Mouse (Mus musculus): ENCODE results near the gene Dppa1. TPM values are rescaled to one million over a fixed set of nuclear protein-coding genes. Genes with fewer than 3 reads are reported as not detected.
"Not testable (repeated sequence)": the region's sequence is repeated elsewhere in the genome, so short reads cannot be mapped to it uniquely, and the experiment has no call there.

Gene Dppa1
- total RNA-seq (2021): not detected
- long read RNA-seq, experiment 1: 0 reads
- long read RNA-seq, experiment 2: 0 reads

DNA sequence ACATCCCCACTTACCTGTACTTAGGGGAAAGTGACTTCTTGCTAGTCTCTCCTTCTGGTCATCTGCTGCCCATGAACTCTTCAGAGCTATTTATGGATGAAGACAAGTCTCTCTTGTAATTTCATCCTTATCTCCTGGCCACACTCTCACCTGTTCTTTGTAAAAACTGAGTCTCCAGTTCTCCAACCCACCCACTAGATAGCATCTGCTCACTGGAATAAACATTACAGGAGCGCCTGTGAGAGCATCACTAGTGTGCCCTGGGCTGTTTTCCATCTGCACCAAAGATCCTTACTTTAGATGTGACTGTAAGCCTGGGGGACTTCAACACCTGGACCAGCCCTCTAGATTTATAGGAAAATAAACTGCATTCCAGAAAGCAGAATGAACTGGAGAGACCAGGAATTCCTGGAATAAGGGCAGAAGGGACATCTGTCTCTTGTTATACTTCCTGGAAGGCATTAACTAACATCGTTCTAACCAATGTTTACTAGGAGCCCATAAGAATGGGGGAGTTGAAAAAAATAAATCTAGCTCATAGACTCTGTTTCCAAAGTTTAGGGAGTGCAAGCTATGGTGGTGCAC is at the start of gene Dppa1:
Dppa1 (minus strand) TSS at position 51 of the 585 bp plus-strand sequence.
- no peak for DNase-seq
- intact Hi-C loops (cut with DNase I): loop anchor here (2.0 kb wide), 1 partner anchor 19 kb away; no protein-coding TSS in a partner anchor

GRCm38 (mm10) chr11:46667938-46668337 is 38.9 kb upstream of the Dppa1 start:
- DNase-seq: no peak
- intact Hi-C loops (cut with DNase I): no loop called here

DNA sequence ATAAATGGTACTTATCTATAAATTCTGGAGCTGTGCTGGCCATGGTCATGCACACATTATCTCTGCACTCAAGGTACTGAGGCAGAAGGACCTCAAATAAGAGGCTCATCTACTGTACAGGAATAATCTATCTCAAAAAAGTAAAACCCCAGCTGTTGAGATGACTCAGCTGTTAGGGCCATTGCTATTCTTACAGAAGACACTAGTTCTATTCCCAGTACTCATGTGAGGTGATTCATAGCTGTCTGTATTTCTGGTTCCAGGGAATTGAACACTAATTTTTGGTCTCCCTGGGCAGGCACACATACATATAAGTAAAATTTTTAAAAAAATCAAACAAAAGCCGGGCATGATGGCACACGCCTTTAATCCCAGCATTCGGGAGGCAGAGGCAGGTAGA is 38.0 kb upstream of the Dppa1 start:
- intact Hi-C loops (cut with DNase I): no loop called here

GRCm38 (mm10) chr11:46665599-46666522 is 36.8 kb upstream of the Dppa1 start:
- no peak for DNase-seq
- intact Hi-C loops (cut with DNase I): no loop called here

More for the DNA sequence above, 38.0 kb upstream of the Dppa1 start:
- no peak for DNase-seq

GRCm38 (mm10) chr11:46663215-46663614 is 34.2 kb upstream of the Dppa1 start:
- DNase-seq: no peak
- intact Hi-C loops (cut with DNase I): no loop called here

DNA sequence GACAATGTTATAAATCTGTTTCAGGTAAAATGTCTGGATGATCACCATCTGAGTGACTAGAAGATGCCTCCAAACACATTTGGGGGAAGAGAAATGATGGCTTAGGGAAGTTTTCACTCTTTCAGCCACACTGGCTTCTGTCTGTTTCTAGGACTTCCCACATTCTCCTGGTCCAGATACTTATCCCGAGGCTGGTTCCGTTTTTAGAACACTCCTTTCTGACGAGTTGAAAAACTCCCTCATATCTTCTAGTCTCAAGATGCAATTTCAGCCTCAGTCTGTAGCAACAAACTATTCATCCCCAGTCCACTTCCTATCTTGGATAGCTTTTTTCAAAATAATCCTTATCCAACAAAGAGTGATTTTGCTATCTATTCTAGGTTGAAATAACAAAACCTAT is 23.4 kb upstream of the Dppa1 start:
- DNase-seq: no peak
- intact Hi-C loops (cut with DNase I): no loop called here

DNA sequence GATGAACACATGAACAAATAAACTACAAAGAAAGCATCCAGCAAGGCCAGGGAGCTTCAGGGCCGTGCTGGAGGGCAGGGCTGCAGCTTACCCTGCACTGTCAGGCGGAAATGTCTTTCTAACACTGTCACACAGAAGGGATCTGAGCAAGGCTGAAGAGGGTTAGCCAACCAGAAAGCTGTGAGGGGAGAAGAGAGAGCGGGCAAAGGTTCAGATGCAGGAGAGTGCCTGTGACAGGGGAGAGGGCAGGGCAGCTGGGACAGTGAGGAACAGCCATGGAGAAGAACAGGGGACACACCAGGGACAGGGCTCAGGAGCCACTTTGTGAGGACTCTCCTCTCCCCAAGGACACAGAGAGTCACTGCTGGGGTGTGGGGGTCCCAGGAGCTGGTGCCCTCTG is 20.6 kb upstream of the Dppa1 start:
- intact Hi-C loops (cut with DNase I): loop anchor here (2.0 kb wide), 1 partner anchor 21 kb away; the partner anchor contains the start of gene Dppa1
- not testable (repeated sequence) for DNase-seq

DNA sequence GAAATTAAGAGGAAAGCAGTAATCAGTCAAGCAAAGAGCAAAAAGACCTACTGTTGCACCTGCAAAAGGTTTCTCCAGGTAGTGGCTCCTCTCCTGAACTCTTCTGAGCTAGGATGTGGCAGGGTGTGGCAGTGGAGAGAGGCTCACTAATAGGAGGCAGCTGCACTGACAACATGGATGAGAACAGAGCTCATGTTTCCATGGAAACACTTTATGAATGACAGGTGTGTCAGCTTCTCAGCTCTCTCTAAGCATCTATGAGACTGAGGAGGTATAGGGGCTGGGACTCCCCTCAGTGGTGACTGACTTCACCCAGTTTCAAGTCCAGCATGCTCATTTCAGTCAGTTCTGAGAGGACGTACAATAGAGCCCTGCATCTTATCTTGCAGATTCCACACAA is 15.8 kb upstream of the Dppa1 start:
- intact Hi-C loops (cut with DNase I): no loop called here
- no peak for DNase-seq

DNA sequence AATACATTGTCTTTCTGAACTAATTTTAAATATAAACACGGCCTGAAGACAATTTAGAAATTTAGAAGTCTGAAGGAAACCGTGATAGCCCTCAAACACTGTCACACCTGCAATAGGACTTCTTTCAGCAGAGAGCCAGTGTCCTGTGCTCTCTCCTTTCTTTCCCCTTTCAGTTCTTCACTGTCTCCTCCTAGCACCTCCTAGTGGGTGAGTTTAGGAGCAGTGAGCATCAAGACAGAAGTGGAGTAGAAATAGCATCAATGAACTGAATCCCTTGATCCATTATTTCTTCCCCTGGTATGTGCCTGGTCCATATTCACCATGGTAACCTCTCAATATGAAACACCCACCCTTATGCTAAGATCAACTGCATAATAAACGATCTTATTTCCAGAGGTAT is 7.5 kb upstream of the Dppa1 start:
- intact Hi-C loops (cut with DNase I): no loop called here
- DNase-seq: no peak

DNA sequence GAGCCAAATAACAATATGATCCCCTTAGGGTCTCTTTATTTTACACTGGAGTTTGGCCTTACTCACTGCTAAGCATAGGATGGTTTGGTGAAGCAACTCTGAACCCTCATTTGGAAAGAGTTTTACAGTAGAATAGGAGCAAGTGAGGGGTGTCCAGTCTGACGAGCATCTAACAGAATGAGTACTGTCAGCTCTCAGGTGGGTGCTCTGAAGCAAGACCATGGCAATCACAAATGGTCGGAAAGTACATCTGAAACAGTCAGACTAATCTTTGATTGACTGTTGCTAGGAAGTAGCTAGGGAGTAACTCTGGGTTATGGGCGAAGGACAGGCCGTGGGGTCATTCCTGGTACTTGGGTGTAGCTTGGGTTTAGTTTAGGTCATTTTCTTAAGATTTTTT is 6.5 kb upstream of the Dppa1 start:
- DNase-seq; intact Hi-C loops (cut with DNase I): not testable (repeated sequence)

DNA sequence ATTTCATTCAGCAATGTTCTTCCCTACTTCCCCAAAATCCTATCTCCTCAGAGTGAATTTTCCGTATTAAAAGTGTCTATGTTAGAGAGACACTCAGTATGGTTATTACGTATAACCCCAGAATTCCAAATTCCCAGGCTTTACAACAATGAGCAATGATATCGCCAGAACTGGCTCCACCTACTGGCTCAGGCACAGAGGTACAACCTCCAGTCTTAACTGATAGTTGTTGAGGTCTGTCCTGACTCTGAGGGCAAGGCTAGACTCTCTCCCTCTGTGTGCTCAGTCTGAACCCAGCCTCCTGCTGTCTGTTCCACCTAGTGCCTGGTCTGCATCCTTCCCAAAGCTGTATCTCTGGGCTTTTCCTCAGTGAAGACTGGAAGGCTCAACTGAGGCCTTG is 2.6 kb upstream of the Dppa1 start:
- intact Hi-C loops (cut with DNase I): no loop called here
- DNase-seq: no peak

DNA sequence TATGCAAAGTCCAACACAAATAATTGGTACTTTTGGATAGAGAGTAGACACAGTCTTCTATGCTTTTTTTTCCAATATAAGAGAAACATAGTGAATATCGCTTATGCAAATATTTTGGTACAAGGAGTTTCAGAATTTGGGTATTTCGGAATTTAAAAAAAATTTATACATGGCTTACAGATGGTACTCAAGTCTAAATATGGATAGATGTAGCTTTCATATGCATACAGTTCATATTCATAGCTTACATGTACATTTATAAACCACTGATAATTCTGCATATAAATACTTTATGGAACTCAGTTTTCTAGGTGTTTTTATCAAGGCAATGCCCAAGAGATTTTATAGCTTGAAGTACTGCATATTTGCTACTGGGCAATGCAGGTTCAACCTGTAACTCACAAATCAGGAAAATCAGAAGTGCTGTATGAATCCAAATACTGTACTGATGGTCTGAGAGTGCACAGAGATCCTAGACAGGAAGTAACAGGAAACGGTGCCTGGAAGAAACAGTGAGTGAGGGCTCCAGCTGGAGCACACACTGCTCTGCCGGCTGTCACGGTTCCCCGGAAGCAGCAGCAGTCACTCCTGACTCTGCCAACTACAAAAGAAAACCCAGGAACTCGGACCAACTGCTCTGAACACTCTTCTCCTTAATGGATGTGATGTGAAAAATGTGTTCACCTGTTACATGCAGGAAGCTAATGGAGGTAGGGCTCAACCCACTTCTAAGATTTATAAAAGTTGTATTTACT is 8.5 kb downstream of the Dppa1 start:
- intact Hi-C loops (cut with DNase I): no loop called here

GRCm38 (mm10) chr11:46619929-46620328 is 9.1 kb downstream of the Dppa1 start:
- no peak for DNase-seq
- intact Hi-C loops (cut with DNase I): no loop called here

More for the DNA sequence above, 8.5 kb downstream of the Dppa1 start:
- DNase-seq: no peak

DNA sequence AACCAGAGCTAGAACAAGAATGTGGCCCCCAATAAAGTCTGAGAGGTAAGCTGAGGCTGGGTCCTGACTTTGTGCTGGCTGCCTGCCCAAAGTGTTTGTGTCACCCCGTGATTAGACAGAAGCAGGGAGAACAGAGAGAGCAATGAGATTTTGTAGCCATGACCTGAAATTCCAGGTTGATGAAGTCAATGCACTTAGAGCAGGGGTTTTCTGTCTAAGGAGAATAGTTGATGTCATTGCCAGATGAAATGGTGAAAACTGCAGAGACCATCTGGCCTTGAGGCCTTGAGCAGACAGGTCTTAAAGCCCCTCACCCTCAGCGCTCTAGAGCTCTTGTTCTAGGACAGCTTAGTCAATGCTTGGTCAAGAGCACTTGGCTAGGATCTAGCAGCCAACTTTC is 36.6 kb downstream of the Dppa1 start:
- DNase-seq: no peak
- intact Hi-C loops (cut with DNase I): no loop called here

- intact Hi-C loops (cut with DNase I): no loop called here
- no peak for DNase-seq
Observed at GRCm38 (mm10) chr11:46582741-46583140, 46.3 kb downstream of the Dppa1 start.

GRCm38 (mm10) chr11:46580428-46580827 is 48.6 kb downstream of the Dppa1 start:
- no peak for DNase-seq
- intact Hi-C loops (cut with DNase I): no loop called here

DNA sequence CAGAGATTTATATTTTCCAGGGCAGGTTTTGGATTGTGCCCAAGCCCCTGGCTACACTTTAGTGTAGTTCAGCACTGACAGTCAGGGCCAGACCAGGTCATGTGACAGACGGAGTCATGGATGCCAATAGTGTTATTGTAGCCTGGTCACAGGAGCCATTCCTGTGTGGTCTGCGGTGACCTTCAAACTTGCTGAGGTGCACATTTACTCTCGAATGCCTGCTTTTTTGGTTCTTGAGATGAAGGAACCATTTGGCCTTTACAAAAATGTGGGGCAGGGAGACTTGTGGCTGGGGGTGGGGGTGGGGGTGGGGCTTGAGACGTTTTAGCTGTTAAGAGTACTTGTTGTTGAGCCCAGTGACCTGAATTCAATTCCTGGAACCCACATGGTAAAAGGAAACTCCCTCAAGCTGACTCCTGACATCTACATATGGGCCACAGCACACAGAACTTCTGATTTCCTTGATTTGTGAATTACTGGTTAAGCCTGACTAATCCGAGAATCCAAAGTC is 50.2 kb downstream of the Dppa1 start:
- no peak for DNase-seq
- intact Hi-C loops (cut with DNase I): no loop called here

GRCm38 (mm10) chr11:46571327-46571726 is 57.7 kb downstream of the Dppa1 start, which contains the start of gene BC053393:
BC053393 (plus strand) TSS chr11:46571536.
- DNase-seq: no peak
- intact Hi-C loops (cut with DNase I): no loop called here

DNA sequence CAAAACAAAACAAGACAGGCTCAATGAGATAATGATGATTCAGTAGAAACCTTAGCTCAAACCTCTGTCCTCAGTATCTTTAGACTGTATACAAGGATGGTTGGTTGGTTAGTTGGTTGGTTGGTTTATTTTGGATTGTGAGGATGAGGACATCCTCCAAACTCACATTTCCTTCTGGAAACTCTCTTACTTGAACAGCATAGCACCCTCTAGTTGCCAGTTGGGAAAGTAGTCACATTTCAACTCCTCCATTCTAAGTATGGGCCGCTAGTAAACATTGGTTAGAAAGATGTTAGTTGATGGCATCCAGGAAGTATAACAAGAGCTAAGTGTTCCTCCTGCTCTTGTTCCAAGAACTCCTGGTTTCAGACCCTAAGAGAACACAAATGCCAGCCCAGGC is 60.0 kb downstream of the Dppa1 start:
- intact Hi-C loops (cut with DNase I): no loop called here
- DNase-seq: no peak

DNA sequence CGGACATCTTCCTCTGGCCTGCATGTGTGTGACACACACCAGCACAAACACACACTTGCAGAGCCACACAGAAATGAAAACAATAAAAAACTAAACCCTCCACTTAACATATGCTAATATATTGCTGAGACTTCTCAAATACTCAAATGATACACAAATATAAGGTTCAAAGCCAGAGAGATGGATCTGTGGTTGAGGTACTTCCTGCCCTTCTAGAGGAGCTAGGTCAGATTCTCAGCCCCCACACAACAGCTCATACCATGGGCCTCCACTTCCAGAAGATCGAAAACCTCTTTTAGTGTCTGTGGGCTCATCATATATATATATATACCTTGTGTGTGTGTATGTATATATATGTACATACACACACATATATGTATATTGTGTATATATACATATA is 63.1 kb downstream of the Dppa1 start:
- DNase-seq: no peak
- intact Hi-C loops (cut with DNase I): no loop called here

- no peak for DNase-seq
- intact Hi-C loops (cut with DNase I): no loop called here
Observed at GRCm38 (mm10) chr11:46564671-46565070, 64.4 kb downstream of the Dppa1 start.

Data from gastrocnemius, postnatal 36 days (tissue).